Mouse (Mus musculus) myocyte (in vitro differentiated cells): ENCODE measurements around the gene Sumo1.
A peak's percentile ranks its signal among the peaks of the same experiment; 100 is the strongest.

Experiments used
- CEBPB ChIP-seq: IDR thresholded peaks from 2 replicates; pipeline ENCODE4 v1.6.1; 2011; ENCODE audit warnings: mild to moderate bottlenecking, moderate library complexity; ENCODE audit not compliant: poor library complexity, insufficient read depth, severe bottlenecking
- MAX ChIP-seq: IDR thresholded peaks from one replicate; pipeline ENCODE4 v1.6.1; 2011; ENCODE audit warnings: low read depth, mild to moderate bottlenecking, control low read depth
- MYOD1 ChIP-seq, 3 experiments: IDR thresholded peaks; one replicate each; pipeline ENCODE4 v1.6.1; 2011; ENCODE audit warnings: control low read depth in 2 of 3, low read depth in 2 of 3, mild to moderate bottlenecking in 2 of 3, moderate library complexity in 1 of 3; ENCODE audit not compliant: insufficient read length in 2 of 3, control insufficient read depth in 1 of 3
- MYOG ChIP-seq, 3 experiments: IDR thresholded peaks; one replicate each; pipeline ENCODE4 v1.6.1; 2011; ENCODE audit warnings: control low read depth in 2 of 3, low read depth in 2 of 3, mild to moderate bottlenecking in 2 of 3; ENCODE audit not compliant: insufficient read length in 2 of 3, control insufficient read depth in 1 of 3, insufficient read depth in 1 of 3
- POLR2A ChIP-seq: IDR thresholded peaks from one replicate; pipeline ENCODE4 v1.6.1; 2011; ENCODE audit warnings: low read depth, mild to moderate bottlenecking, control low read depth, moderate library complexity; ENCODE audit not compliant: insufficient read length
- POLR2AphosphoS2 ChIP-seq: IDR thresholded peaks from one replicate; pipeline ENCODE4 v1.6.1; 2011; ENCODE audit warnings: low read depth, control low read depth; ENCODE audit not compliant: insufficient read length
- SRF ChIP-seq: IDR thresholded peaks from one replicate; pipeline ENCODE4 v1.6.1; 2011; ENCODE audit warnings: low read depth; ENCODE audit not compliant: control insufficient read depth, insufficient read length
- USF1 ChIP-seq: IDR thresholded peaks from one replicate; pipeline ENCODE4 v1.6.1; 2011; ENCODE audit warnings: low read depth, mild to moderate bottlenecking, control low read depth, moderate library complexity

DNA sequence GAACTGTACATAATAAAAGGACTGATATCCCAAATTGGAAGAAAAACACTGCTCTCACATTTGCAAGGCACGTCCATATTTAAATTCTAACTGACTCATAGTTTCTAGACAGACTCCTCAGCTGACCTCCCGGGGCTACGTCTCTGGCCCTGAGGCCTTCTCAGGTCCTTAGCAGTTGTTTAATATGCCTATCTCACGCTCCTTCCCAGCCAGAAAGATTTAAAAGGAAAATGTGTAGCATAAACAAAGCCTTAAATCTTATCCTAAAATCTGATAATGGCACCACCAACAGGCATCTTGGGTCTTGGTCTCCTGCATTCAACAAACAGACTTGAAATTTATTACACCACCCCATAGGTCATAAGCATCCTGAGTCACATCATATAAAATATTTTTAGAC lies 91.9 kb downstream of the Sumo1 start:
- TF ChIP-seq POLR2A (no peak), MAX (no peak), SRF (no peak), MYOD1 (IDR thresholded peaks at IDR 0.05; ENCODE audit: control insufficient read depth in 1 of 3, insufficient read length in 2 of 3, low read depth in 2 of 3) (no peak), MYOG (IDR thresholded peaks at IDR 0.05; ENCODE audit: control insufficient read depth in 1 of 3, insufficient read depth in 1 of 3, insufficient read length in 2 of 3, low read depth in 2 of 3) (no peak), POLR2AphosphoS2 (no peak), CEBPB (no peak), USF1 (peak; percentile 3)
